Mouse (Mus musculus): Measurements from ENCODE around the gene Ip6k3. TPM values are rescaled to one million over a fixed set of nuclear protein-coding genes. Genes with fewer than 3 reads are reported as not detected.

Gene Ip6k3
- polyA plus RNA-seq, 1 experiment from 2014 or later = 0.21 TPM

DNA sequence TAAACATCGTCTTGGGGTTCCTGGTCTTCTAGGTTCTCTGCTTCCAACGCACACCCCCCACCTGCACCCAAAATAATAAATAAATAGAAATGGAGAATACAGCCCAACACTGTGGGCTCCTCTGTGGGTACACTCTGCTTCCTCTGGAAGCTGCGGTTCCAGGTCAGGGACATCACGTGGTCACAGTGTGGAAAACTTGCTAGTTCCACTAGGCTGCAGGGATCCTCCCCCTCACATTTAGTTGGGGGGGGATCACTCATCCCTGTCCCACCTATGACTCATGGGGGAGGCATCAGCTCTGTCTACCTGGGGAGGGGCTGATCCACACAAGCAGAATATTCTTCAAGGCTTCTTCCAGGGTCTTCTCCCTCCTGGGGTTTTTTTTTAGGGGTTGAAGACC is 23.4 kb downstream of the Ip6k3 start:
- ATAC-seq = no peak
- 81% methylated on average over 4 of the region's 4 CpGs for WGBS

DNA sequence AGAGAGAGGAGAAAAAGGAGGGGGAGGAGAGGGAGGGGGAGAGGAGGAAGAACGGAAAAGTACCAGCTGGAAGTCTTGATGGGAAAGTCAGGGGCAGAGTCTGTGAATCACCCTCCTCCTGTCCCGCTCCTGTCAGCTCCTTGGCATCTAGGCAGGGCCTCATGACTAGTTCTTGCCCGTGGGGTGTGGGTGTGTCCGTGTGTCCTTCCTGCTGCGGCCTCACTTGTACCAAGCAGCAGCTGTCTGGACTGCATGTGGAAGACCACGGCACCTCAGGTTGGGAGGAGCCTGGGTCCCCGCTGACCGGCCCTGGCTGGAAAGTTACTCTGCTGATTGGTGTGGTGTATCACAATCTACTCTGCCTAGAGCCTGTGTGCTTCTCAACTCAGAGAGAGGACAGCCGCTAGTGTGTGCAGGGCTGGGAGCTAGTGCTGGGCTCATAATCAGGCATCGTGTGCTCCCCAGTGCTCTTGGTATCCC is 25.6 kb downstream of the Ip6k3 start:
- Histone ChIP-seq H3K4me1 (peaks cover 60% of the 10 kb centered on the region), H3K4me3 (no peak overlapping the region), H3K27me3 (no peaks in the 10 kb centered on the region), H3K9ac (no peak overlapping the region), H3K36me3 (ENCODE audit: poor library complexity, severe bottlenecking) (no peaks in the 10 kb centered on the region), H3K27ac (no peak overlapping the region), H3K9me3 (replicated peaks) (no peaks in the 10 kb centered on the region), H3K4me2 (no peak overlapping the region)
- ATAC-seq = no peak
- WGBS = 45% methylated on average over 10 of the region's 10 CpGs

More for the DNA sequence above, 23.4 kb downstream of the Ip6k3 start:
- peaks cover 48% of the 10 kb centered on the region for H3K4me1 ChIP-seq
- no peak overlapping the region for H3K4me3 ChIP-seq
- H3K27ac ChIP-seq = no peak overlapping the region
- no peaks in the 10 kb centered on the region for H3K9me3 ChIP-seq (replicated peaks)
- no peak overlapping the region for H3K9ac ChIP-seq
- no peaks in the 10 kb centered on the region for H3K27me3 ChIP-seq
- H3K36me3 ChIP-seq (ENCODE audit: poor library complexity, severe bottlenecking) = no peaks in the 10 kb centered on the region
- H3K4me2 ChIP-seq = no peak overlapping the region

GRCm38 (mm10) chr17:27140262-27140661 is 27.3 kb downstream of the Ip6k3 start:
- ATAC-seq = no peak
- Histone ChIP-seq H3K4me3 (no peak overlapping the region), H3K9me3 (replicated peaks) (no peaks in the 10 kb centered on the region), H3K4me1 (peaks cover 49% of the 10 kb centered on the region), H3K36me3 (ENCODE audit: poor library complexity, severe bottlenecking) (no peaks in the 10 kb centered on the region), H3K9ac (no peak overlapping the region), H3K27ac (no peak overlapping the region), H3K27me3 (no peaks in the 10 kb centered on the region), H3K4me2 (no peak overlapping the region)
- 45% methylated on average over 9 of the region's 9 CpGs for WGBS

GRCm38 (mm10) chr17:27139304-27139703 is 28.3 kb downstream of the Ip6k3 start:
- Histone ChIP-seq H3K4me3 (no peak overlapping the region), H3K27ac (peak overlapping the region; percentile 27), H3K9ac (0 out of 2 replicates have a peak overlapping the region, but pooled peaks have one; percentile 40), H3K4me2 (no peak overlapping the region), H3K9me3 (replicated peaks) (no peaks in the 10 kb centered on the region), H3K36me3 (ENCODE audit: poor library complexity, severe bottlenecking) (no peaks in the 10 kb centered on the region), H3K4me1 (peaks cover 55% of the 10 kb centered on the region), H3K27me3 (no peaks in the 10 kb centered on the region)
- peak; percentile 19; the same call in 1 of the 2 replicates for ATAC-seq
- WGBS = 23% methylated on average over 7 of the region's 7 CpGs

GRCm38 (mm10) chr17:27138396-27138795 is 29.2 kb downstream of the Ip6k3 start:
- Histone ChIP-seq H3K36me3 (ENCODE audit: poor library complexity, severe bottlenecking) (no peaks in the 10 kb centered on the region), H3K4me2 (no peak overlapping the region), H3K4me3 (no peak overlapping the region), H3K9me3 (replicated peaks) (no peaks in the 10 kb centered on the region), H3K27ac (peak overlapping the region; percentile 14; the same call in 1 of the 2 replicates), H3K4me1 (peaks cover 49% of the 10 kb centered on the region), H3K9ac (no peak overlapping the region; the same call in 1 of the 2 replicates), H3K27me3 (no peaks in the 10 kb centered on the region)
- 26% methylated on average over 9 of the region's 9 CpGs for WGBS
- no peak for ATAC-seq

DNA sequence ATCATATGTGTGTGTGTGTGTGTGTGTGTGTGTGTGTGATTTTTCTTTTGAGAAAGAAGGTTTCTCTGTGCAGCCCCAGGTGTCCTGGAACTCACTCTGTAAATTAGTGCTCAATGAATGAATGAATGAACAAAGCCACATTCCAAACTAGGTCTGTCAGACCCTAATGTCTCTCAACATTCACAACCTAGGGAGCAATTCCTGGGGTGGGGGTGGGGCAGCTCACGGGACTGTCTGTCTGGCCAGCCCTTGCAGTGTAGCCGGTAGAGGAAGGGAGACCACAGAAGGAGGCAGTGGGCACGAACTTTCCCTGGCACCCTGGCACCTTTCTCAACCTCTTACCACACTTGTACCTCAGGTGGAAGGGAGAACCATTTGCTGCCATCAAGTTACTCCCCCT is 32.9 kb downstream of the Ip6k3 start:
- no peaks in the 10 kb centered on the region for H3K36me3 ChIP-seq (ENCODE audit: poor library complexity, severe bottlenecking)
- no peak for ATAC-seq
- peaks cover 59% of the 10 kb centered on the region for H3K4me1 ChIP-seq
- H3K9me3 ChIP-seq (replicated peaks) = no peaks in the 10 kb centered on the region
- WGBS = 20% methylated on average over 3 of the region's 3 CpGs
- H3K27me3 ChIP-seq = no peaks in the 10 kb centered on the region
- no peak overlapping the region for H3K4me3 ChIP-seq
- H3K27ac ChIP-seq = no peak overlapping the region
- no peak overlapping the region for H3K9ac ChIP-seq
- no peak overlapping the region for H3K4me2 ChIP-seq

DNA sequence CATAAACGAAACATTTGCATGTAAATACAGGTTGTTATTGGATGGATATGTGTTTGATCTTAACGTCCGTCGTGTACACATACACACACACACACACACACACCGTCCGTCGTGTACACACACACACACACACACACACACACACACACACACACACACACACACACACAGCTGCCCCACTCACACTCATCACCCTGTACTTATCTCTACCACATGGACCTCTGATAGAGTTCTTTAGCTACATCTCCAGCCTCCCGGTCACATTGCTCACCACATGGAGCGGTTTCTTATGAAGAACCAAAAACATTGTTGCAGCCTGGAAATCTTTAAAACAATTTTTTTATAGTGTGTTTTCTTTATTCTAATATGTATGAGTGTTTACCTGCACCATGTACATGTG is 33.4 kb downstream of the Ip6k3 start:
- H3K9me3 ChIP-seq (replicated peaks) = no peaks in the 10 kb centered on the region
- 32% methylated on average over 9 of the region's 9 CpGs for WGBS
- H3K27ac ChIP-seq = peak overlapping the region; percentile 69; the same call in 1 of the 2 replicates
- ATAC-seq = peak; percentile 28
- peak overlapping the region; percentile 67 for H3K4me3 ChIP-seq
- H3K27me3 ChIP-seq = no peaks in the 10 kb centered on the region
- H3K9ac ChIP-seq = no peak overlapping the region; the same call in 1 of the 2 replicates
- peaks cover 59% of the 10 kb centered on the region for H3K4me1 ChIP-seq
- H3K36me3 ChIP-seq (ENCODE audit: poor library complexity, severe bottlenecking) = no peaks in the 10 kb centered on the region
- peak overlapping the region; percentile 58 for H3K4me2 ChIP-seq

GRCm38 (mm10) chr17:27133551-27134141 is 33.9 kb downstream of the Ip6k3 start, which contains the start of gene Uqcc2:
Gene Uqcc2, minus strand, starts transcription at chr17:27133916.
- ATAC-seq = peak; percentile 92
- H3K9ac ChIP-seq = peak within 1 kb of the TSS; percentile 82
- no peaks in the 10 kb centered on the region for H3K27me3 ChIP-seq
- no peaks in the 10 kb centered on the region for H3K9me3 ChIP-seq (replicated peaks)
- H3K4me3 ChIP-seq = peak within 1 kb of the TSS; percentile 67
- no peaks in the 10 kb centered on the region for H3K36me3 ChIP-seq (ENCODE audit: poor library complexity, severe bottlenecking)
- peak within 1 kb of the TSS; percentile 69 for H3K27ac ChIP-seq
- H3K4me2 ChIP-seq = peak within 1 kb of the TSS; percentile 58
- under 1% methylated on average over 46 of the region's 46 CpGs for WGBS
- peaks cover 54% of the 10 kb centered on the region for H3K4me1 ChIP-seq

DNA sequence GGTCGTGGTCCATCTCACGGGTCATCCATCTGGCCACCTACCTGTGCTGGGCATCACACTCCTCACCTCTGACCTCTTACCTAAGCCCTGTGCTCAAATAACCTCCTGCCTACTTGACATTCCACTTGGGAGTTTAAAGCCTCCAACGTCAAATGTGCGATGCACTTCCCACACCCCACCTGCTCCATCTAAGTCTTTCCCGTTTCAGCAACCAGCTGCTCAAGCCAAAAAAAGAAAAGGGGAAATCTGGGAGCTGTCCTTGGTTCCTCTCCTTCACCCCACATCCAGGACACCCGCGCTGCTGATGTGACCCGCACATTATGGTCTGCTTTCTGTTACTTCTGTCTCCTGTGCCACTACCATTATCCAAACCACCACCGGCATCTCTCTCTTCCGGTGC is 35.4 kb downstream of the Ip6k3 start:
- 93% methylated on average over 10 of the region's 10 CpGs for WGBS
- H3K27me3 ChIP-seq = no peaks in the 10 kb centered on the region
- H3K4me2 ChIP-seq = no peak overlapping the region
- H3K36me3 ChIP-seq (ENCODE audit: poor library complexity, severe bottlenecking) = no peaks in the 10 kb centered on the region
- no peak overlapping the region for H3K27ac ChIP-seq
- peaks cover 58% of the 10 kb centered on the region for H3K4me1 ChIP-seq
- ATAC-seq = no peak
- H3K9me3 ChIP-seq (replicated peaks) = no peaks in the 10 kb centered on the region
- H3K9ac ChIP-seq = no peak overlapping the region
- no peak overlapping the region for H3K4me3 ChIP-seq

GRCm38 (mm10) chr17:27131240-27131665 is 36.3 kb downstream of the Ip6k3 start:
- Histone ChIP-seq H3K9me3 (replicated peaks) (no peaks in the 10 kb centered on the region), H3K4me2 (no peak overlapping the region), H3K27me3 (no peaks in the 10 kb centered on the region), H3K9ac (no peak overlapping the region), H3K4me1 (peaks cover 58% of the 10 kb centered on the region), H3K36me3 (ENCODE audit: poor library complexity, severe bottlenecking) (no peaks in the 10 kb centered on the region), H3K27ac (no peak overlapping the region), H3K4me3 (no peak overlapping the region)
- 87% methylated on average over 10 of the region's 10 CpGs for WGBS
- ATAC-seq = no peak

DNA sequence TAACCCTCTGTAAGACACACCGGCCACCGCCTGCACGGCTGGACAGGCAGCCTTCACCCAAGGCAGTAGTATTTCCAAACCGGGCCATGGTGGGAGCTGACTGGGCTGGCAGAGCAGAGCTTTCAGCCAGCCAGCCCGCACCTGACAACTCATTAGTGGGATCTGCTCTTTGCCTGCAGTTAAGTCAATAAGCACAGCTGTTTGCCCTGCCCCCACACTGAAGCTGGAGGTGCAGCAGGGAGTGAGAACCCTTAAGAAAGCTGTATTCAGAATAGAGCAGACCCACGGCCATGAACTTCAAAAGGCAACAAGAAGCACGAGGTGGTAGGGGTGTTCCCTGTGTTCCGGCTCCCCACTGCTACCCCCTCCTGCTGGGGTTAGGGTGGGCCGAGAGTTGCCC is 37.3 kb downstream of the Ip6k3 start:
- no peak for ATAC-seq
- H3K36me3 ChIP-seq (ENCODE audit: poor library complexity, severe bottlenecking) = no peaks in the 10 kb centered on the region
- H3K9me3 ChIP-seq (replicated peaks) = no peaks in the 10 kb centered on the region
- no peak overlapping the region for H3K4me2 ChIP-seq
- H3K27ac ChIP-seq = 0 out of 2 replicates have a peak overlapping the region, but pooled peaks have one; percentile 8
- H3K4me1 ChIP-seq = peaks cover 65% of the 10 kb centered on the region
- H3K9ac ChIP-seq = peak overlapping the region; percentile 45
- no peaks in the 10 kb centered on the region for H3K27me3 ChIP-seq
- H3K4me3 ChIP-seq = no peak overlapping the region
- WGBS = 55% methylated on average over 9 of the region's 9 CpGs

DNA sequence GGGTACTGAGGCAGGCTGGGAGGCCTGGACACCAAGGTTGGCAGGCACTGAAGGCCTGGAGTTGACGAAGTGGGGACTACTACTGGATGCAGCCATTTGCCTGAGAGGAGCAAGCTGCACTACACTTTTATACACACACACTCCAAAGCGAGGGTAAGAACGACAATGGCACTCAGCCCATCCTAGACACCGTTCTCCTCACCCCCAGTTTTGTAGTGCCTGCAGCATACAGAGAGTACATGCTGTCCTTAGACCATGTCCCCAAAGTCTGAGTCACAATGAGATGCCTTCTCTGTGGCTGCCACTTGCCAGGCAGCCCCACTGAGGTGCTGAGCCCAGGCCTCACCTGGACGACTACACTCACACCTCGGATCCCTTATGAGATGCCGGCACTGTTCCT is 37.8 kb downstream of the Ip6k3 start:
- no peak overlapping the region for H3K4me2 ChIP-seq
- no peak overlapping the region for H3K4me3 ChIP-seq
- H3K27ac ChIP-seq = 0 out of 2 replicates have a peak overlapping the region, but pooled peaks have one; percentile 8
- H3K4me1 ChIP-seq = peaks cover 63% of the 10 kb centered on the region
- no peaks in the 10 kb centered on the region for H3K27me3 ChIP-seq
- ATAC-seq = no peak
- H3K9ac ChIP-seq = no peak overlapping the region
- H3K9me3 ChIP-seq (replicated peaks) = no peaks in the 10 kb centered on the region
- H3K36me3 ChIP-seq (ENCODE audit: poor library complexity, severe bottlenecking) = 0 out of 2 replicates have a peak, but pooled peaks cover 4% of the 10 kb centered on the region
- 89% methylated on average over 7 of the region's 7 CpGs for WGBS
